Mouse (Mus musculus) embryonic stem cell, embryonic (primary cell): ENCODE data around the gene Phlda3.

Experiments used
- CTCF ChIA-PET, 4 experiments: fragments of 300-600 bp in 2 of 4; fragments of 350-600 bp in 2 of 4; sonication (Branson Sonifier 250); formaldehyde crosslinking; loops; one replicate each; lab custom pipeline; 2022; ENCODE audit warnings: inconsistent platforms in 2 of 4; lab: Charles Lee
- POLR2A ChIA-PET, 4 experiments: fragments of 300-600 bp in 2 of 4; fragments of 350-600 bp in 2 of 4; sonication (Branson Sonifier 250); formaldehyde crosslinking; loops; one replicate each; lab custom pipeline; 2022; ENCODE audit warnings: antibody characterized with exemption in 4 of 4, inconsistent platforms in 1 of 4; lab: Charles Lee

The Phlda3 gene

DNA sequence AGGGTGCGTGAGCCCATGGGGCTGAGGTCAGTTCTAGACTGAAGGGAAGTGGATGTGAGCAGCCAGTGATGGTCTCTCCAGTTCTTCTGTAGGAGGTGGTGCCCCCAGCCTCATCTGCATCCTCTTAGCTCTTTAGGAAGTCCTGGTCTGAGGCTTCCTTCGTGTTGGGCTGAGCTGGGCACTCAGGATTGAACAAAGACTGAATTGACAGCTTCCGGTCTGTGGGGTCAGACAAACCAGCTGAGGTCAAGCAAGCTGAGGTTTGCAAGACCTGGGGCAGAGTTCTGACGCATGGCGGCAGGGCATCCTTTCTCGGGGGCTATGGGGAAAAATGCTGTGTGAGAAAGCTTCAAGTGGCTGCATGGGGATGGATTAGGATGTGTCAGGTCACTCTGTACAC lies 30.5 kb upstream of the Phlda3 start:
- POLR2A ChIA-PET = interaction anchor here (0.5 to 2.7 kb wide), 19 partner anchors 9 to 739 kb away, joined by 3 to 13 read pairs (median 3); partner anchors contain the start of gene Phlda3 (in 1 of the 4)
- CTCF ChIA-PET = interaction anchor here in 3 of 4 experiments (0.5 to 3.0 kb wide), 10 partner anchors 15 to 881 kb away, joined by 3 to 18 read pairs (median 4); partner anchors contain the start of gene Csrp1 (in 1 of the 3)

DNA sequence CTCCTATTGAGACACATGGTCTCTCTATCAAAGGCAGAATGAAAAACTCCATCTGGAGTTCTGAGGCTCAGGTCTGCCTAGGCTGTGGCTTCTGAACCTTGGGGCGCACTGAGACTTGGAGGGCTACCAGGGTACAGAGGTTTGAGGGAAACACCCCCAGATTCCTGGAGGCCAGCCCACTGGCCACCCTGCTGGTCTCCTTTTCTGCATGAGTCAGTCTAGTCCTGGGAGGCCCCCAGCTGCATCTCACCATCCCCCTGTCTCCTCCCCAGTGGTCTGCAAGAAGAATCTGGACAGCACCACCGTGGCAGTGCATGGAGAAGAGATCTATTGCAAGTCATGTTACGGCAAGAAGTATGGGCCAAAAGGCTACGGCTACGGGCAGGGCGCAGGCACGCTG lies 20.9 kb upstream of the Phlda3 start:
- ChIA-PET CTCF (interaction anchor here in 1 of 4 experiments (0.6 to 1.4 kb wide), 4 partner anchors 8 to 941 kb away, joined by 3 to 5 read pairs (median 3); partner anchors contain the start of gene Csrp1), POLR2A (interaction anchor here in 2 of 4 experiments (0.9 to 8.0 kb wide), 4 partner anchors 15 to 30 kb away, joined by 4 to 83 read pairs (median 4); no protein-coding TSS in a partner anchor)

DNA sequence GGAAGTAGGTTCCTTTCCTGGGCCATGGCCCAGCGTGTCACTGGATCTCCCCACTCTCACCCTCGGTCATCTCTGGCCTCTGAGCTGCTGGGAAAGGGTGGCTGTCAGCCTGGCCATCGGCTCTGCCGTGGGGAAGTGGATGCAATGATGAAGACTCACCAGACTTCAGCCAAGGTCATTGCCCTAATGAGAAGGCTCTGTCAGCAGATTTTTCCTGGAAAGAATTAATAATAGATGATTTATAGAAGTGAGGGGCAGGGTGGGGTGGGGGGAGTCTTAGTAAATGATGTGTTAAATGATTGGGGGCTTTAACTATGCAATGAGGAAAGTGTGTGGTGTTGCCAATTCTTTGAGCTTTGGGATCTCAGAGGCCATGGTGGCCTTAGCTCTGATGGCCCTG lies 19.7 kb upstream of the Phlda3 start:
- ChIA-PET CTCF (interaction anchor here in 1 of 4 experiments (0.7 kb wide), 1 partner anchor 101 kb away, joined by 3 read pairs; no protein-coding TSS in a partner anchor), POLR2A (interaction anchor here in 3 of 4 experiments (0.6 to 8.0 kb wide), 5 partner anchors 10 to 400 kb away, joined by 3 to 83 read pairs (median 3); partner anchors contain the start of gene Csrp1 (in 1 of the 3))

DNA sequence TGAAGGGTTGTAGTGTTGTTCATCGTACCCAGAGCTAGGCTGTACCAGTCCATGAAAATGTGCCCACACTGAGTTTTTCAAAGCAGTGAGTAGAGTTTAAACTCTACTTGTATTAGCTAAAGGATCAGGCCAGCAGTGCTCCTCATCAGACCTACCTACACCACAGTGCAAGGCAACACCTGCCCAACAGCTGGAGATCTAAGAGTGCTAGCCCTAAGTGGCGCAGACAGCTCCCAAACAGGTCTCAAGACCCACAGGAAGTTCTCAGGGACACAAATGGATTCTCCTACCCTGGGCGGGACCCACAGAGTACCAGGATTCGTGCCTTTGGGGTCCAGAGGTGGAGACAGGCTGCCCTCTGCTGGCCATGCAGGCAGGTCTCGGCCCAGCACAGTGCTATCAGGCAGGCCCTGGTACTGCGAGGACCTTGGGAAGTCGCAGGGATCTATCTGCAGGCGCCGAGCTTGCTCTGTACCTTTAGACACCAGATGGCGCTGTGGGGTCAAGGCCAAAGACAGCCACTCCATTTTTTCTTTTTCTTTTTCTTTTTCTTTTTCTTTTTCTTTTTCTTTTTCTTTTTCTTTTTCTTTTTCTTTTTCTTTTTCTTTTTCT lies 13.1 kb upstream of the Phlda3 start:
- ChIA-PET CTCF (interaction anchor here (0.5 to 6.4 kb wide), 152 partner anchors 8 to 994 kb away, joined by 3 to 89 read pairs (median 5); partner anchors contain the start of genes Csrp1 (in 4 of the 4), Tnni1 (in 3 of the 4), Lad1 (in 2 of the 4) and Phlda3 (in 2 of the 4)), POLR2A (interaction anchor here (0.5 to 3.9 kb wide), 34 partner anchors 9 to 323 kb away, joined by 3 to 29 read pairs (median 4); partner anchors contain the start of genes Csrp1 (in 2 of the 4) and Phlda3 (in 1 of the 4))

DNA sequence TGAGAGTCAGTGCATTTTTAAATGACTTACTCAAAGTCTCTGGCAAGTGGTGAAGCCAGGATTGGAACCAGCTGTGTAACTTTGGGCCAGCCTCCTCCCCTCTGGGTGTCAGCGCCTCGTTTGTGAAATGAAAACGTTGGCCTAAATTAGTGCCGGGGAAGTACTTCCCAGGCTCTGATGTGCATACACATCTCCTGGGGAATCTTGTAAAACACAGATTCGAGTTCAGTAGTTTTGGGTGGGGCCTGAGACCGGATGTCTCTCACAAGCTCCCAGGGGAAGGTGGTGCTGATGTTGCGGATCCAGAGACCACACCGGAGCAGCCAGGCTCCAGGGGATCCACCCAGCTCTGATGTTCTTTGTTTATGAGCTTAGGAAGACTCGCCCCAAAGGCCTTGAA lies 10.6 kb upstream of the Phlda3 start:
- ChIA-PET POLR2A (interaction anchor here in 3 of 4 experiments (0.5 to 6.4 kb wide), 18 partner anchors 11 to 704 kb away, joined by 3 to 32 read pairs (median 4); partner anchors contain the start of genes Phlda3 (in 2 of the 3) and Tnni1 (in 2 of the 3)), CTCF (interaction anchor here (0.6 to 6.4 kb wide), 21 partner anchors 11 to 79 kb away, joined by 3 to 89 read pairs (median 3); partner anchors contain the start of genes Lad1 (in 2 of the 4), Tnni1 (in 2 of the 4), Csrp1 (in 1 of the 4) and Phlda3 (in 1 of the 4))

DNA sequence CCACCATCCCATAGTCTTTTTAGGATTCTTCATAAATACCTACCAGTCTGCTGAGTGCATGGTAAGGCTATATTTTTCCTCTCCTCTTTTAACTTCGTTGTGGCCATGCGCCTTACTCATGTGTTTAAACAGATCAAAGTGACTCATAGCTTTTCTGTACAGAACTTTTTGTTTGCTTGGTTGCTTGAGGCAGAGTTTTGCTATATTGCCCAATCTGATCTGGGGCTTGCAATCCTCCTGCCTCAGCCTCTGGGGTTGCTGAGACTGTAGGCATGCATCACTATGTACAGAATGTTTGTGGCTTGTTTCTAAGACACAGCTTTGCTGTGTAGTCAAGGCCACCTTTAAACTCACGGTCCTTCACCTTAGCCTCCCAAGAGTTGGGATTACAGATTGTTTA lies 10.0 kb upstream of the Phlda3 start:
- ChIA-PET POLR2A (interaction anchor here (0.5 to 6.4 kb wide), 19 partner anchors 10 to 74 kb away, joined by 3 to 32 read pairs (median 4); partner anchors contain the start of genes Tnni1 (in 3 of the 4) and Phlda3 (in 1 of the 4)), CTCF (interaction anchor here in 3 of 4 experiments (0.6 to 6.4 kb wide), 13 partner anchors 10 to 91 kb away, joined by 3 to 89 read pairs (median 3); partner anchors contain the start of genes Lad1 (in 2 of the 3), Phlda3 (in 1 of the 3) and Tnni1 (in 1 of the 3))

DNA sequence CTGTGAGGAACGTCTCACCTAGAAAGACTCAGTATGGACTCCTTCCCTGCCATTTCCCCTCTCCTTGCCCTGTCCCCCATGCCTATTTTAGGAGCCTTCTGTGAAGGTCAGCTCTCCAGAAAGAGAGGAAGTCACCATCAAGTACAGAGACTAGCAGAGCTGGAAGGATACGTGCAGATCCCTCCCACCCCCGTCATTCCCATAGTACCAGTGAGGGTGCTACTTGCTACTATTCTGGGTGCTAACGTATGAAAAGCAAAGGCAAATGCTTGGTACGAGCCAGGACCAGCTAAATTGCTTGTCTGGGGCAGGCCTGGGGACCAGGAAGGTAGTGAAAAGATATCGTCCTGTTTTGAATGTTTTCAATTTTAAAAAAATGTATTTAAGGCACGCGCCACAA lies 8.6 kb upstream of the Phlda3 start:
- ChIA-PET CTCF (interaction anchor here (0.6 to 6.4 kb wide), 6 partner anchors 23 to 90 kb away, joined by 3 to 89 read pairs (median 4); partner anchors contain the start of genes Csrp1 (in 1 of the 4) and Tnni1 (in 1 of the 4)), POLR2A (interaction anchor here in 3 of 4 experiments (0.5 to 6.4 kb wide), 11 partner anchors 8 to 32 kb away, joined by 3 to 32 read pairs (median 5); partner anchors contain the start of genes Phlda3 (in 2 of the 3) and Tnni1 (in 2 of the 3))

DNA sequence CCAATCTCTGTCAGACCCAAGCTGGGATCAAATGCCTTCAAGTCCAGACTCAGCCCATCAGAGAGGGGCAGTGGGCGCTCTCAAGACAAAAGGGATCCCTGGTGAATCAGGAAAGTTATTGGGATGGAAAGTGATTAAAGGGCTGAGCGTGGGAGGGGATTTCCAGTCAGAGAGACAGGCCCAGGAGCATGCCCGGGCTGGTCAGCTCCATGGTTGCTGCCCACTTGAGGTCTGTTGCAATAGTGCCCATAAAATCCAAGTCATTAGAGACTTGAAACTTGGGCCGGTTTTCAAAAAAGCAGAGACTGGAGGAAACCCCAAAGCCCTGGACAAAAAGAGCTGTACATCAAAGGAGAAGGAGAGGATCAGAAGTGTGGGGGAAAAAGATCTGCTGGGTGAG lies 6.2 kb upstream of the Phlda3 start:
- ChIA-PET CTCF (interaction anchor here (0.6 to 2.4 kb wide), 21 partner anchors 11 to 291 kb away, joined by 3 to 17 read pairs (median 4); partner anchors contain the start of genes Tnni1 (in 3 of the 4) and Ascl5 (in 1 of the 4)), POLR2A (interaction anchor here in 3 of 4 experiments (0.6 to 6.4 kb wide), 27 partner anchors 9 to 266 kb away, joined by 3 to 32 read pairs (median 5); partner anchors contain the start of gene Tnni1 (in 3 of the 3))

DNA sequence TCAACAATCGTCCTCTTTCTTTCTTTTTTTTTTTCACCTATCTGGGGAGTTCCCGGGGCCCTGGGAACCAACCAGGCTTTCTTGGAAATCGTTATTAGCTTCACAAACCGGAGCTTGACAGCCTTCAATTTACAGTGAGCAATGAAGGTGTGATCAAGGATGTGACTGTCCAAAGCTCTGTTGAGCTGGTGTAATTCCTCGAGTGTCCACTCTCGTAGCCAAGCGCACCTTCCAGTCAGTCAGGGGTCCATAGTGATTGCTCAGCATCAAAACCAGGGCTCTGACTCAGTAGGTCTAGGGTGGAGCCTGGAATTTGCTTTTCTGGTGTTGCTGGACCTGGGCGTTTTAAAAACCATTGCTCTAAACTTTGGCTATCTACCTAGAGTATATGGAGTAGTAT lies 5.7 kb upstream of the Phlda3 start:
- CTCF ChIA-PET = interaction anchor here (0.6 to 2.4 kb wide), 24 partner anchors 11 to 220 kb away, joined by 3 to 17 read pairs (median 4); partner anchors contain the start of gene Tnni1 (in 2 of the 4)
- POLR2A ChIA-PET = interaction anchor here in 3 of 4 experiments (0.6 to 6.4 kb wide), 30 partner anchors 8 to 265 kb away, joined by 3 to 32 read pairs (median 4); partner anchors contain the start of gene Tnni1 (in 3 of the 3)

DNA sequence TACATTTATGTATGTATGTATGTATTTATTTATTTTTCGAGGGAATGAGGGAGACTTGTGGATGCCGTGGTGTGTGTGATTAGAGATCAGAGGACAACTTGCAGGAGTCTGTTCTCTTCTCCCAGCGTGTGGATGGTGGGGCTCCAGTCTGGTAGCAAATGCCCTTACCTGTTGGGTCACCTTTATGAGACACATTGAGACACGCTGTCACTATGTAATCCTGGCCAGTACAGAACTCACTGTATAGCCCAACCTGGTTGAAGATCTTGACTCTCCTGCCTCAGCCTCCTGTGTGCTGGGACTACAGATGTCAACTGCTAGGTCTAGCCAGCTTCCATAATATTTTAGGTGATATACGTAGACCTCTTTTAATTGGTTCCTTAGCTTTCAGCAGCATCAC lies 4.2 kb upstream of the Phlda3 start:
- ChIA-PET CTCF (interaction anchor here in 3 of 4 experiments (0.6 to 2.6 kb wide), 5 partner anchors 9 to 584 kb away, joined by 3 to 17 read pairs (median 6); partner anchors contain the start of gene Camsap2 (in 1 of the 3)), POLR2A (interaction anchor here in 3 of 4 experiments (0.7 to 3.4 kb wide), 5 partner anchors 9 to 75 kb away, joined by 3 to 21 read pairs (median 9); no protein-coding TSS in a partner anchor)

DNA sequence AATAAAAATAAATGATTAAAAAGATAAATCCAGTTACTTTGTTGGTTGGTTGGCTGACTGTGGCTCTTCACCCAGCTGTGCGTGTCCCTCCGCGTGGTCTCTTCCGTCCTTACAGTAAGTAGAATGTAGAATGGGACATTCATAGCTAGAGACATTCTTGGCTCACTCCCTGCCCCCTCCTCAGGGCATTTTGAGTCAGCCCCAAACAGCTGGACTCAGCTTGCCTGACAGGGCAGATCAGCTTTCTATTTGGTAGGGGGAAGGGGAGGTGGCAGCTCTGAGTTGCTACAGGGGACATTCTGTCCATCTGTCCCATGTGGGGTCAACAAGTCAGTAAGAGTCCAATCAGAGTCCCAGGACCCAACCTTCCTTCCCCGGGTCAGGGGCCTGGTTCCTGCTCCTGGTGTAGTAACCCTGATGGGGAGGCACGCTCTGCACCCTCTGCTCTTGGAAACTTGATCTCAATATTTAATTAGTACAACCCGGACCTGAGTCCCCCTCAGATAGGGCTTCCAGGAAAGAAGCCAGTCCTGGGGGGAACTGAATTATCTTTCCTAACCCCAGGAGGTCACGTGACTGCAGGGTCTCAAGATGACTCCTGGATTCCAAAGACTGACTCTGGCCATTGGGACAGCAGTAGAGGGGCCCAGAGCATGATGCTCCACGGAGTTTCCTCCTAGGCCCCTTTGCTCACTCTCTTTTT lies 2.3 kb upstream of the Phlda3 start:
- CTCF ChIA-PET = interaction anchor here (0.6 to 2.6 kb wide), 13 partner anchors 11 to 876 kb away, joined by 3 to 17 read pairs (median 4); no protein-coding TSS in a partner anchor
- POLR2A ChIA-PET = interaction anchor here in 3 of 4 experiments (0.7 to 2.7 kb wide), 16 partner anchors 8 to 255 kb away, joined by 3 to 10 read pairs (median 3); partner anchors contain the start of gene Csrp1 (in 1 of the 3)

DNA sequence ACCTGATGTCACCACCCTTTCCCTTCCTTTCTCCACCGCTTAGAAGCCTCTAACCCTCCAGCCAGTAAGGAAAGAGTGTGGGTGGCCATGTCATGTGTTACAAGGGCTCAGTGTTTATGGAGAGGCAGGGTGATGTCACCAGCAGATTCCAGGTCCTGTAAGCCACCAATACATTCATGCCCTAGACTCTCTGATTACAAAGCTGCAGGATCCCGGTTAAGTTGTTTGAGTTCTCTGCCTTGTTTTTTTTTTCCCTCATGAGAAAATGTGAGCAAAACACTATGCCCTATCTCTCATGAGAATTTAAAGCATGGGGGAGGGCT lies 1.8 kb upstream of the Phlda3 start:
- ChIA-PET POLR2A (interaction anchor here in 3 of 4 experiments (0.9 to 2.7 kb wide), 4 partner anchors 11 to 60 kb away, joined by 3 to 10 read pairs (median 4); no protein-coding TSS in a partner anchor), CTCF (interaction anchor here in 2 of 4 experiments (0.7 to 2.5 kb wide), 3 partner anchors 11 to 654 kb away, joined by 3 to 13 read pairs (median 5); no protein-coding TSS in a partner anchor)

DNA sequence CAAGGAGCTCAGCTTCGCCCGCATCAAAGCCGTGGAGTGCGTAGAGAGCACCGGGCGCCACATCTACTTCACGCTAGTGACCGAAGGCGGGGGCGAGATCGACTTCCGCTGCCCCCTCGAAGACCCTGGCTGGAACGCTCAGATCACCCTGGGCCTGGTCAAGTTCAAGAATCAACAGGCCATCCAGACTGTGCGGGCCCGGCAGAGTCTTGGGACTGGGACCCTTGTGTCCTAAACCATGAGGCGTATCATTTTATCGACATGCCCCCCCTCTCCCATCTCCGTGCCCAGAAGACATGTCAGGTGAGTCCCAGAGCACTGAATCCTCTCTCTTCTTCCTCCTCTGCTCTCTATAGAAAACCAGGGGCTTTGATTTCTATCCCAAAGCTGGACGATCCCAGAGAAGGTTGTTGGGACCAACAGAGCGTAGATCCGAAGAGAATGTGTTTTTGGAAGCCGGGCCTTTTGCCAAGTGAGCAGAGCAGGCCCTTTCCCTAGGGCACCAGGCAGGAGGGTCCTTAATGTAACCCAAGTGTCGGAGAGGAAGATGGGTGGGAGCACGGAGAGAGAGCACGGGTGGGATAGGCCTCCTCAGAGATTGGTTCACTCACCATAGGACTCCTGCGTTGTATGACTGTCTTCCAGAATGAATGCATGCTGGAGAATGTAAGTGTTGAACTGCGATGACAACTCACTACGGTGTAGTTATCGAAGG lies 830 bp downstream of the Phlda3 start:
- ChIA-PET CTCF (interaction anchor here (0.6 to 1.8 kb wide), 11 partner anchors 12 to 785 kb away, joined by 3 to 12 read pairs (median 4); partner anchors contain the start of gene Tnni1 (in 1 of the 4)), POLR2A (interaction anchor here (0.6 to 4.1 kb wide), 36 partner anchors 8 to 1311 kb away, joined by 3 to 29 read pairs (median 5); partner anchors contain the start of genes Tnni1 (in 3 of the 4), Csrp1 (in 2 of the 4), Klhl12 (in 1 of the 4) and Lad1 (in 1 of the 4))

DNA sequence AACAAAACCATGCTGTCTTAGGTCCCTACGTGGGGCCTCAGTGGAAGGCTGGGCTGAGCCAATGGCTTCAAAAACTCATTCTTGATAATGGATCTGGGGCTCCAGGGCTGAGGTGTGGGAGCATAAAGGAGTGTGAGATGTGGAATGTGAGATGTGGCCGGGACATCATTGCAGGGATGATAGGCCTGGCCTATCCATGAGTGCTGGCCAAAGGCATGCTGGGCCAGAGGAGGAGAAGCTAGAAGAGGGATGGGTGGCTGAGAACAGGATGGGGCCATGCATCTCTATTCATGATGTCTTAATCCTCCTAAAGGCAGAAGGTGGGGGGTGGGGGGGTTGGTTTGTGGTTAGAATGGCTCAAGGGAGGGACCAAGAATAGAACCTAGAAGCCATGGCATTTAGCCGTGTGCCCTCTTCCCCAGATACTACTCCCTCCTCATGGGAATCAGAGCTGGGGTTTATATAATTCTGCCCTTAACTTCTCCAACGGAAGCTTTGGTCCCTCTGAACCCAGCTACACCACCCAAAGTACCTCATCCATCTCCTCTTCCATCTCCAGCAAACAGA lies 1.5 kb downstream of the Phlda3 start:
- POLR2A ChIA-PET = interaction anchor here in 3 of 4 experiments (0.6 to 4.3 kb wide), 23 partner anchors 9 to 1374 kb away, joined by 3 to 29 read pairs (median 5); partner anchors contain the start of genes Csrp1 (in 1 of the 3) and Tnni1 (in 1 of the 3)

DNA sequence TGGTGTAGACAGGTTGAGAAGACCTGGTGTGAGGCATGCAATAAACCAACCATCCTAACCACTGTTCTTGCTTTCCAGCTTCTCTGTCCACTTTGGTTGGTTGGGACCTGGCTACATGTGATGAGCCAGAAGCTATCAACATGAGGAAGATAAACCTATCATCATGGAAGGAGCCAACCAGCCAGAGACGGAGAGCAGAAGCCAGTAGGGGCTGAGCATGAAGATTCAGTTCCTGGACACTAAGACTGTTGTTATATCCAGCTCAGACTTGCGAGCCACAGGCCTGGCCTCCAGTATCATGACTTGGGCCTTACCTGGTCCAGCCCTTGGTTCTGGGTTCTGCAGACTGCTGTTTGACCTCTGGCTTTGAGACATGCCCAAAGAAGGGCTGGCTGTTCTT lies 2.5 kb downstream of the Phlda3 start:
- ChIA-PET CTCF (interaction anchor here in 3 of 4 experiments (0.6 to 5.3 kb wide), 6 partner anchors 12 to 78 kb away, joined by 5 to 35 read pairs (median 6); partner anchors contain the start of gene Tnni1 (in 1 of the 3)), POLR2A (interaction anchor here (0.6 to 4.3 kb wide), 24 partner anchors 8 to 702 kb away, joined by 3 to 29 read pairs (median 4); partner anchors contain the start of gene Tnni1 (in 2 of the 4))

More for the DNA sequence above, 1.5 kb downstream of the Phlda3 start:
- CTCF ChIA-PET = interaction anchor here in 3 of 4 experiments (0.6 to 5.3 kb wide), 7 partner anchors 12 to 79 kb away, joined by 3 to 35 read pairs (median 6); partner anchors contain the start of gene Tnni1 (in 2 of the 3)
